Mouse (Mus musculus) embryonic fibroblast, embryonic 13.5 days (primary cell): ENCODE results near the gene Ank2.

Source experiments
- CTCF ChIP-seq: IDR thresholded peaks from 2 replicates; pipeline ENCODE4 v1.5.1; 2011; ENCODE audit warnings: mild to moderate bottlenecking, control low read depth, low read length, moderate library complexity, borderline replicate concordance; ENCODE audit not compliant: insufficient read depth
- POLR2A ChIP-seq: IDR thresholded peaks from 2 replicates; pipeline ENCODE4 v1.6.1; 2011; ENCODE audit warnings: low read depth, mild to moderate bottlenecking, control low read depth, low read length, moderate library complexity

- TF ChIP-seq POLR2A (no peak), CTCF (no peak)
Observed at GRCm38 (mm10) chr3:127361384-127361783, 137.8 kb downstream of the Ank2 start.
